Mouse (Mus musculus) cerebellum, adult 2 months (tissue): ENCODE measurements at regions not wholly inside any gene's neighbourhood (a gene's known extent, or its start where the extent isn't known, plus 50 kb on each side); places are given as distances from the start of the nearest gene placed in this dataset.

Experiments
- DNase-seq, 2 experiments: peaks; one replicate each; pipeline ENCODE4 v3.0.0; 2021
- H3K27ac ChIP-seq: fragments of 200-500 bp; 2 replicates; pipeline ENCODE4 v1.5.1; 2012; ENCODE audit warnings: low read length, control low read depth, inconsistent platforms; ENCODE audit not compliant: insufficient read depth
- H3K27me3 ChIP-seq: fragments of 200-500 bp; 2 replicates; pipeline ENCODE4 v1.6.1; 2012; ENCODE audit warnings: inconsistent platforms, mild to moderate bottlenecking, low read length, moderate library complexity; ENCODE audit not compliant: control insufficient read depth, insufficient read depth
- H3K4me1 ChIP-seq: fragments of 200-500 bp; 2 replicates; pipeline ENCODE4 v1.6.1; 2011; ENCODE audit warnings: low read length; ENCODE audit not compliant: control insufficient read depth, insufficient read depth
- H3K4me3 ChIP-seq: fragments of 200-500 bp; replicated peaks from 2 replicates; pipeline ENCODE3; 2011; ENCODE audit warnings: mild to moderate bottlenecking, low read depth, low read length, control low read depth; ENCODE audit not compliant: insufficient read depth
- CTCF ChIP-seq: fragments of 200-500 bp; IDR thresholded peaks from 2 replicates; pipeline ENCODE4 v1.5.1; 2011; ENCODE audit warnings: low read depth, mild to moderate bottlenecking, control low read depth, low read length, moderate library complexity, borderline replicate concordance; ENCODE audit not compliant: insufficient read depth
- POLR2A ChIP-seq: fragments of 200-500 bp; IDR thresholded peaks from 2 replicates; pipeline ENCODE4 v1.6.1; 2011; ENCODE audit warnings: low read length, control low read depth, borderline replicate concordance; ENCODE audit not compliant: insufficient read depth
- WGBS: fragments of 180-500 bp; shearing (Covaris S2); methylation state at CpG from one replicate; pipeline ENCODE4 v1.1.7; 2018; 5-methylcytosine and 5-hydroxymethylcytosine counted together

DNA sequence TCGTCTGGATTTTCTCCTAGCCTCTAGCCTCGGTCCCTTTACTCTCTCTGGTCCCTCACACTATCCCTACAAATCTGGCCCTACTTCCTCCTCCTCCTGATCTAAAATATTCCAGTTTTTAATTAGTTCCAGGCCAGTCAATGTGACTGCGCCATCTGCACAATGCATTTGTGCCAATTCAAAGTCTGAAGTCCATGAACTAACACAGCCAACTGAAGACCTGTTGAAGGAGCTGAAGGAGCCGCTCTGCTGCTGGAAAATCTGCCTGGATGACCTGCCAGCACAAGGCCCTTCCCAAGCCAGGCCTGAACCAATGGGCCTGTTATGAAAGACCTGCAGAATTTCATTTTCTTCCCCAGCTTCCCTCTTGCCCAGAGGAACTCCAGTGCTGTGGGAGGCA lies 197.9 kb upstream of the Mctp2 start:
- 8% methylated on average over 4 of the region's 4 CpGs for WGBS
- no peak overlapping the region for H3K27ac ChIP-seq
- TF ChIP-seq CTCF (no peak), POLR2A (no peak)
- peak; percentile 68 to 88 for DNase-seq
- H3K4me3 ChIP-seq: no peak overlapping the region
- no peaks in the 10 kb centered on the region; the same call in 1 of the 2 replicates for H3K4me1 ChIP-seq
- no peaks in the 10 kb centered on the region for H3K27me3 ChIP-seq

DNA sequence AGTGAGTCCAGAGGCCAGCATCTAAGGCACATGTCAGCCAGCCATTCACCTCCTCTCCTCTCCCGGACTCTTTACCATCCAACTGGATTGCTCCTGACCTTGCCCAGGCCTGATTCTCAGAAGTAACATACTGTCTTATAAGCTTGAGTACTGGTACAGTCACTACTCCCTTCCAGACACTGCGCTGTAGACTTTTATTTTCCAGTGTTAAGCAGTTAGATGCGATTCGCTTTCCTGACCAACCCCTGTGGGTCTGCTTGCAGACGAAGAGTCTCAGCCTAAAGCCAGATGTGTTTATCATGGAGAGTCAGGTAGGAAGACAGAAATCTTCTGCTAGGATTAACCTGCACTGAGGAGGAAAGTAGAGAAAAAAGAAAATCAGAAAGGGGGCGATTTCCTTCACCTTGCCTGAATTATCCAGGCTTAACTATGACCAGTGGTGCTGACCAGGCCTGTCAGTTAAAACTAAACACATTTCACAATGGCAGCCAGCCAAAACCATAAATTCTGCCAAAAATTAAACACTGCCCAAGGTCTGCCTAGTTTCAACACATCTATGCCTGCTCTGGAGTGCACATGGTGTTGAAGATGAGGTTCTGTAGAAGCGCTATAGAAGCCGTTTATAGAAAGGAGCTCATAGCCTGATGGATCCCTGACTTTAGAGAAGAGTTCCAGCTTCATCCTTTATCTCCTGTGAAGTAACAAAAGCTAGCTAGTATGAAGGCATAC lies 199.5 kb upstream of the Mctp2 start:
- TF ChIP-seq CTCF: no peak
- no peak for TF ChIP-seq POLR2A
- no peak for DNase-seq
- H3K27ac ChIP-seq: no peak overlapping the region
- H3K27me3 ChIP-seq: no peaks in the 10 kb centered on the region
- H3K4me3 ChIP-seq: no peak overlapping the region
- 93% methylated on average over 8 of the region's 8 CpGs for WGBS
- no peaks in the 10 kb centered on the region; the same call in 1 of the 2 replicates for H3K4me1 ChIP-seq

DNA sequence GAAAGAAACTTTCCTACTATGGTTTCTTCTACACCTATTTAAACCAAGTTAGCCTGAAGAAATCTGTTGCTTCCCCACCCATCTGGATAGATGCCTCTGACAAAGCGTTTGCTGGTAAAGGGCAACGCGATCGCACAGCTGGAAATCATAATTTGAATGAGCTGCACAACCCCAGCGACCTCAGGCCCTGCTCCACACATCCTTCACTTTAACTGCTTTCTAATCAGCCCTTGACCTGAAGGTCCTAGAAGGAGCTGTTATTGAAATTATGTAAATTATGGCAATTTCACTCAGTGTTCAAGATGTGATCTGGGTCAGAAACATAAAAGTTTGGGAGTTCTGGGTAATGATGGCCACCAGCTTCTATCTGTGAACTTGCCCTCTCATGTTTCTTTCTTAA lies 201.5 kb upstream of the Mctp2 start:
- DNase-seq: no peak
- 73% methylated on average over 5 of the region's 5 CpGs for WGBS
- Histone ChIP-seq H3K4me3 (no peak overlapping the region), H3K27me3 (no peaks in the 10 kb centered on the region), H3K27ac (no peak overlapping the region), H3K4me1 (no peaks in the 10 kb centered on the region; the same call in 1 of the 2 replicates)
- TF ChIP-seq POLR2A: no peak
- TF ChIP-seq CTCF: no peak

DNA sequence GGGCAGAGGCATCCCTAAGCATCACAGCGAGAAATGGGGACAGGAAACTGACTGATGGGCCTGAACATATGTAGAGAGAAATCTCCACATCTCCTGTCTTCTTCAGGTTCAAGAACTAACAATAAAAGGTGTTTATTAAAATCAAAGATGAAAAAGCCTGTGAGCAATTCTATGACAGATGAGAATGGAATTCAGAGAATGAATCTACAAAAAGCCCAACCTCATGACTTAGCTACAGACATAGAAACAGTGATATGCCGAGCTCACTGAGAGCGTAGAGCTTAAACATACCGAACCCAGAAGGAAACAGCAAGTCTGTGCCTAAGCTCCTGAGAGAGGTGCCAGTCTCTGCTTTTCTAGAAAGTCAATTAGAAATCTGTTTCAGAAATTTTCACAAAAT lies 203.7 kb upstream of the Mctp2 start:
- Histone ChIP-seq H3K27ac (no peak overlapping the region), H3K4me1 (no peaks in the 10 kb centered on the region), H3K27me3 (no peaks in the 10 kb centered on the region), H3K4me3 (no peak overlapping the region)
- no peak for TF ChIP-seq POLR2A
- no peak for TF ChIP-seq CTCF
- 92% methylated on average over 4 of the region's 4 CpGs for WGBS
- no peak for DNase-seq

DNA sequence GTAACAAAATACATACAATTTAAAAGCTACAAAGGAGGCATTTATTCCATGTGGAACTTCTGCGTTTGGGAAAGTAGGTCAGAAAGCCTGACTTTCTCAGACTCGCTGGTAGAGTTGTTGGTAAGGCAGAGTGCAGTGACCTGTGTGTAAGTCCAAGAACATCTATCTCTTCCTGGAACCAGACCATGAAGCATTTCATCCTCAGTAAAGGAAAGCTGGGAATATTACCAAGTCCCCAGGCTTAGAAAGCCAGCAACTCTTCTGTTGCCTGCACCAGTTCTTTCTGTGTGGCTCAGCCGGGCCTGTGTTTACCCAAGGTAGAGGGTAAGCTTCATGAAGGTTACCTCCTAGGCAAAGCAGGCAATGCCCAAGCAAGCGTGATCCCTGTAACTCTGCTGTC lies 207.0 kb upstream of the Mctp2 start:
- WGBS: 88% methylated on average over 4 of the region's 4 CpGs
- TF ChIP-seq CTCF: no peak
- TF ChIP-seq POLR2A: no peak
- Histone ChIP-seq H3K4me3 (no peak overlapping the region), H3K27me3 (no peaks in the 10 kb centered on the region), H3K4me1 (no peaks in the 10 kb centered on the region), H3K27ac (no peak overlapping the region)
- no peak for DNase-seq

DNA sequence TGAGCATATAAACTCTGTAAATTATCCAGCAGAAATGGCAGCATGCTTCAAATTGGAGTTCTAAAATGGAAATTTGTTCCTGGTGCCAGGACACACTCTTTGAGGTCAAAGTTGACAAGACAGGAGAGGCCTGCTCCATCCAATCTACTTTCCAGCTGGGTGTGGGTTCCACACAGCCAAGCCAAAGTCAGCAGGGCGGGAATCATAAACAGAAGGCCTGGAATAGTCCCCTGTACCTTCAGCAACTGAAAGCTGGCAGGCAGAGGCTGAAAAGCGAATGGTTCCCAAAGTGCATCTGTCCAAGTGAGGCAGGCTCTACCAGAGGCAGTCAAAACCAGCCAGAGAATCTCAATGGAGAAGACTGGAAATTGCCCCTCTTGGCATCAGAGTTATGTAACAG lies 208.4 kb upstream of the Mctp2 start:
- no peak for DNase-seq
- TF ChIP-seq POLR2A: no peak
- TF ChIP-seq CTCF: no peak

DNA sequence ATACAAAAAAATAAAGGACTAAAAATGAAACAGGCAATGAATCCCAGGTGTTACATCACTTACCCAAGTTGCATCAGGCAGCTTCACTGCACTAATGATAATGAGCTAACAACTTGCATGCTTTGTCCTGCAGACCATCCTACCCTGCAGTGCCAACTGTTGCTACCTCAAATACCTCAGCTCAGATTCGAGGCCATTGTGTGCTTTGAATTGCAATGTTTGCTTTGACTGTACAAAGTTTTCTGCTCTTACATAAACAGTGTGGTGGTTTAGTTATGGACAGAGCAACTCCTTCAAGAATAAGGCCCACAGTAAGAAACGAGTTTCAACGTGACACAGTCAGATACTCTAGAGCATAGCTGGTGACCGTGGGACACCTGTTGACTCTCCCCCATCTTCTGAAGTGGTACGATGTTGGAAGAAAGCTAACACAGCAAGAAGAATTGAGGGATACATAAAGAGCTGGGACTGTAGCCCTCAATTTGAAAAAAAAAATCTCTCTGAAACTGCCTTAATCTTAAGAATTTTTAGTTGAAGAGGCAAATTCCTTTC lies 212.1 kb upstream of the Mctp2 start:
- no peak overlapping the region for H3K4me3 ChIP-seq
- 61% methylated on average over 5 of the region's 5 CpGs for WGBS
- no peaks in the 10 kb centered on the region for H3K4me1 ChIP-seq
- H3K27ac ChIP-seq: no peak overlapping the region
- TF ChIP-seq POLR2A: no peak
- no peak for TF ChIP-seq CTCF
- no peaks in the 10 kb centered on the region for H3K27me3 ChIP-seq
- DNase-seq: no peak

More for the DNA sequence above, 208.4 kb upstream of the Mctp2 start:
- Histone ChIP-seq H3K4me3 (no peak overlapping the region), H3K4me1 (no peaks in the 10 kb centered on the region), H3K27me3 (no peaks in the 10 kb centered on the region), H3K27ac (no peak overlapping the region)
- WGBS: 55% methylated on average over 2 of the region's 2 CpGs

DNA sequence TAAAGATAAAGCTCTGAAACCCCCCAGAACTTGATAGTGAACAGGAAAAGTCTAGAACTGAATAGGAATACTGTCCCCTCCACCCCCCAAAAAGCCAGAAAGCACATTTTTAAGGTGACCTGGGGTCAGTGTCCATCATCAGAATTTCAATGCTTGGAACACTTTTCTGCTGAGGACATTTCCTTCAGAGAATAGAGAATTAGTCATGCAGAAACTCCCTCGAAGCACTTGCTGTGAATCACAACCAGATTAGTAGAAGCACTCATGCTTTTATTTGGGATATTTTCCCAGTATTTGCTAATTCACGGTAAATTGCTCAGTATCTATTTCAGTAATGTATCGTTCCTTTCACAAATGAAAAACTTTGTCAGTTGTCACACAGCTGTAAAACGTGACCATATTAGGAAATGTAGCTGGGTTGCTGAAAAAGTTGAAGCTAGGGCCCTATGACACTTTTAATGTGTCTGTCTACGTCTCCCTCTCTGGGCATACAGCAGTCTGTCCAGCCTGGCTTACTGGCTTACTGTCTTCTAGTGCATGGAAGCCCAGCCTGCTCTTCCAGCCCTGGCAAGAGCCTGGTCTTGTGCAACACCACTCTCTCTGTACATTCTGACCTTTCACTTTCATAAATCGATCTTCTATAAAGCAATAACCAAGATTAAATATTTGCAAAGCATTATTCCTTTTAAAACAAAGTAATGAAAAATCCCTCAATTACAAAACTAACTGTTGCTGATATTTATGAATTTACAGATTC lies 213.1 kb upstream of the Mctp2 start:
- Histone ChIP-seq H3K4me1 (no peaks in the 10 kb centered on the region), H3K27me3 (no peaks in the 10 kb centered on the region), H3K4me3 (no peak overlapping the region), H3K27ac (no peak overlapping the region)
- DNase-seq: no peak
- WGBS: 42% methylated on average over 6 of the region's 6 CpGs
- TF ChIP-seq CTCF (no peak), POLR2A (no peak)
